Mouse (Mus musculus) megakaryocyte-erythroid progenitor cell, adult 5 weeks (primary cell): Measurements from ENCODE around the gene Washc2. TPM values are rescaled to one million over a fixed set of nuclear protein-coding genes. Genes with fewer than 3 reads are reported as not detected.

Experiments
- polyA plus RNA-seq: library from polyadenylated mRNA; stranded (reverse); fragments of >175 nt; gene quantifications from 2 replicates; pipeline ENCODE4 v1.2.3, GENCODE M21; 2012

Gene Washc2
- polyA plus RNA-seq, result 11.1 and 16.9 TPM in 2 replicates

DNA sequence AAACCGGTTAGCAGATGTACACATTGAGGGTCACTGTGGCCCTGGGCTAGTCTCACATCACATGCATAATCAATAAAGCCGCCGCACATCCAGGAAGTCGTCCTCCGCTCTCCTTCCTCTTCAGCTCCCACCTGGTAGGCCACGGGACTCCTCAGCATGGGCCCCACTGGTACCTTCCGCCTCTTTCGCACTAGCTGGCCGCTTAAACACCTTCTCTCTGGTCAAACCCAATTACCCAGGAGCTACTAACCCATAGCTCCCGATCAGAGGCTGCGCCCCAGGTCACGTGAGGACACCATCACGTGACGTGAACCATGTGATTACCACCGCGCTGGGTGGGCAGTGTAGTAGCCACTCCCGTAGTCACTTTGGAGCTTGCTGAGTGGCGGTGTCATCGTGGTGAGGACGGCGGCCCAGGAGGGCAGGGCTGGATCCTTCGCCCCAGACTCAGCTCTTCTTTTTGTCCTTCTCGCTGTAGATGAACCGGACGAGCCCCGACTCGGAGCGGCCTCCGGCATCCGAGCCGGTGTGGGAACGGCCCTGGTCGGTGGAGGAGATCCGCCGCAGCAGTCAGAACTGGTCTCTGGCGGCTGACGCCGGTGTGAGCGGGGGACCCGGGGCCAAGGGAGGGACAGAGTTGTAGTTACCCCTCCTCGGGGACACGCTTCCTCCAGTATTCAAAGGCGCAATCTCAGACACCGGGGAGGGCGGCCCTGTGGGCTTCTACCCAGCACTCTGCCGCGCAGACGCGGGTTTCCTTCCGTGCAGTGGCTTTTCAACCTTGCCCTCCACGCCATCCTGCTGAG, at the start of gene Washc2:
Gene Washc2 (plus strand): TSS at position 310 of the 806 bp plus-strand sequence.

DNA sequence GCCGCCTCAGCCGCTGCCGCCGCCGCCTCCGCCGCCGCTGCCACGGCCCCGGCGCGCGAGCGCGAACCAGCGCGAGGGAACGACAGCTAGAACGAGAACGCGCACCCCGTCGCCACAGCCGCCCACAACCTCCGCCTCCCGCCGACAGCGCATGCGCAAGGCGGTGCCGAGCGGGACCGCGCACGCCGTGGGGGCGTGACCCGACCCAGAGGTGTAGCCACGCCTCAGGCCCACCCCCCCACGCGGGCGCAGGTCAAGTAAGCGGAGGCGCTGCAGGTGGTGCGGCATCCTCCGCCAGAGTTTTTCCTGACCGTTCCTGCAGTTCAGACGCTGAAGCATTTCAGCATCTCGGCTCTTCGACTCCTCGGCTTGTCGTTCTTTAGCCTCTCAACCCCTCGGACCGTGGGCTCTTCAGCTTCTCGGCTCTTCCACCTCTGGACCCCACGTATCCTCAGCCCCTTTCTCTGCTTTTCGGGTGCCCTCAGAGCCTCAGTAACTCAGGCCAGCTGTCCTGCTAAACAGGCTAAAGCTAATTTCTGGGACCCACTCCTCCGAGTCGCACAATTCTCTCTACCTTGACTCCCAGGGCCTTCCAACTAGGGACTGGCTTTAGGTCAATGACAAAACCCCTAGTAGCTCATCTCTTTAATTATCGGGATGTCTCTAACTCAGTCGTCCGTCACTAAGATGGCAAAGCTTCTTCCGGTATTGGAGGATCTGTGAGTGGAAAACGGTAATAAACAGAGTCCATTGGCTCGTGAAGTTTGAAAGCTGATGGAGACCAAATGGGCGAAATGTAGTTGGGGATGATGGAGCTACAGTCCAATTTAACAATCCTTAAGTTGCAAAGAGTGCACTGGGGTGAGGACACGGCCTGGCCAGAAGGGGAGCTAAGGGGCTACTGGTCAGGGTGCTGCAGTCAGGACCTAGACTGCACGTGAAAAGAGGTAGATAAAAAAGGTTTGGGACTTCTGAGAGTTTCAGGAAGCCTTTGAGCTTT, 14.1 kb upstream of the Washc2 start, which contains the start of gene Tmcc1:
Gene Tmcc1 (minus strand): TSS at position 93 of the 1,000 bp plus-strand sequence.

DNA sequence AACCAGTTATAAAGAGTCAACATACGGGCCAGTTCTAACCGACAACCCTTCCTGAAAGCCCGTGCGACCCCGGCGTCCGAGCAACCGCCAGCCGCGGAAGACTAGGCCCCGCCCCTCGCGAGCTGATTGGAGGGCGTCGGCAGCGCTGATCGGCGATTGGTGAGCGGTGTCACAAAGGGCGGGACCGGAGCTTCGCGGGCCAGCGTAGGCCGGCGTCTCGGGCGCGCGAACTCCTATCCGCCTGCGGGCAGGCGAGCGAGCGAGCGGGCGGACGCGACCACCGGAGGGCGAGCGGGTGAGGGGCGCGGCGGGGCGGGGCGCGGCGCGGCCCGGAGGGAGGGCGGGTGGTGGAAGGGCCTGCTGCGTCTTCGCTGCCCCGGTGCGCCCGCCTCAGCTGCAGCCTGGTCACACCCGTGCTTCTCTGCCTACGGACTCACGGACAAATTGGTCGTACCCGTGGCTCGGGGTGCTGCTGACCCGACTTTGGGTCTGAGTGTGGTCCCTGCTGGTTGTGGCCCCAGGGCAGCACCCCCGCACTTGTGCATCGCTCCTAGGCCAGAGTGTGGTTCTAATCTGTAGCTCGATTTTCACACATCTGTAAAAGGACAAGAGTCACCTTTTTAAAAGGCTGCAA, 56.3 kb downstream of the Washc2 start, which contains the start of gene Zfand4:
Gene Zfand4 (plus strand): TSS at position 205 of the 634 bp plus-strand sequence.

Other genes starting within 250 kb of the Washc2 start
- gene Plxnd1, start 213.0 kb upstream of the Washc2 start, polyA plus RNA-seq, result 30.4 and 43.2 TPM in 2 replicates
- 0.90 and 1.1 TPM in 2 replicates for gene Tmcc1, start 14.6 kb upstream of the Washc2 start, polyA plus RNA-seq
- gene Zfand4, start 56.2 kb downstream of the Washc2 start, polyA plus RNA-seq, result 1.7 and 1.9 TPM in 2 replicates
- 6.2 and 7.0 TPM in 2 replicates for gene March8, start 130.0 kb downstream of the Washc2 start, polyA plus RNA-seq